Mouse (Mus musculus): Measurements from ENCODE around the gene Arl5a.

Gene Arl5a

DNA sequence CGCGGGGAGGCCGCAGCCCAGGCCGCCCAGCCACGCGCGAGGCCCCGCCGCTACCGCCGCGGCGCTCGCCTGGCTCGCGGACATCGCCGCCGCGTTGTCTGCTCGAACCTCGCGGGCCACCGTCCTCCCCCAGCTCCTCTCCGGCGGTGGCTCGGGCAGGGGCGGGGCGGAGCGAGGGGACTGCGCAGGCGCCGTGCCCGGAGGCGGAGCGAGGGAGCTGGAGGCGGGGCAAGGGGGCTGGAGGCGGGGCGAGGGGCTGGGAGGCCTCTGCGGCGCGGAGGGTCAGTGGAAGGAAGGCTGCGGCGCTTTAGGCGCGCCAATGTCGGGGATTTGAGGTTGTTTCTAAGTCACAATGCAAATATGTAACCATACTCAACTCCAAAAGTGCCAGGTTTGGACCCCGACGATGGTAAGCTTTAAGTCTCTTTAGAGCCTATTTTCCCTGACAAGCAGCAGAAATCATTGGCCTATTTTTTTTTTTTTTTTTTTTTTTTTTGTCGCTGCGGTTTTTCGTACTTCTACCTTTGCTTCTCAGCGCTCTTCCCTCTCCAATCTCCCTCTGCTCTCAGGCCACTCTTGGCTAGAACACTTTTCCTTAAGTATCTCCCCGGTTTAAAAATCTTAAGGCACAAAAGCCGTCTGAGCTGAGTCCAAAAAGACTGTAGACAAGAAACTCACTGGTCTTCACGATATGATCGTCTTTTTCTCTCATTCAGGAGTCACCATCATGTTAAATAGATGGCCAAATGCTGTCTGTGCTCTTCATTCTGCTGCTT, at the start of gene Arl5a:
TSS of gene Arl5a (minus strand) at position 155 of the 776 bp plus-strand sequence.
- DNase-seq (ENCODE audit: low read depth), result peak; percentile 65

DNA sequence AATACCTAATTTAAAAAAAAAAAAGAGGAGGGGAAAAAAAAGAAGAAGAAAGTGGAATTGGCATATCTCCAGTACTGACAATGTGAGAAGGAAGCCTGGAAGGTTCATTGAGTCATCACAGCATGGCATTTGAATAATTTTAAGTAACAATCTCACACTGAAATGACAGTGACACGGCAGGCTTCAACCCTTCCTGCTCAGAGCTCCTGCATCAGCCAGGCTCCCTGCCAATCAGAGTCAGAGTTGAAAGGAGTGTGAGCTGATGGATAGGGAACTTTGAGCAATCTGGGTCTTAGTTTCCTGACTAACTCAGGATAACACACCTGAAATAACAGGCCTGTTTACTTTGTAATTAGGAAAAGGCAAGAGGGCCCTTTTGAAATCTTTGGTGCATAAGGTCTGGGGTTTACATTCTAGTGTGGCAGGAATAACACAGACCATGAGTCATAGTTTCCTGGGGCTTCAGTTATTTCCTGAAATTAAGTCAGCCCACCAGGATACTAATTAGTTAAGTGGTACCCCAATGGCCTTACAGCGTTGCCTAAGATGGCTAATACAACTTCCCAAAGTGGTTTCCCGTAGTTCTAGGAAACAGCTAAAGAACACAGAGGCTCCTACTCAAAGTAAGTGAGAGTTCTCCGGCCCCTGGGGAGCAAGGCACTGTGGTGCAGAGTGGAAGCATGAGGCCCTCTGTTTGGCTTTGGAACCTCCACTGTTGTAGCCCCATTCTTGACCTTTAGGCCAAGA, 47.0 kb upstream of the Arl5a start:
- no peak for DNase-seq (ENCODE audit: low read depth)

DNA sequence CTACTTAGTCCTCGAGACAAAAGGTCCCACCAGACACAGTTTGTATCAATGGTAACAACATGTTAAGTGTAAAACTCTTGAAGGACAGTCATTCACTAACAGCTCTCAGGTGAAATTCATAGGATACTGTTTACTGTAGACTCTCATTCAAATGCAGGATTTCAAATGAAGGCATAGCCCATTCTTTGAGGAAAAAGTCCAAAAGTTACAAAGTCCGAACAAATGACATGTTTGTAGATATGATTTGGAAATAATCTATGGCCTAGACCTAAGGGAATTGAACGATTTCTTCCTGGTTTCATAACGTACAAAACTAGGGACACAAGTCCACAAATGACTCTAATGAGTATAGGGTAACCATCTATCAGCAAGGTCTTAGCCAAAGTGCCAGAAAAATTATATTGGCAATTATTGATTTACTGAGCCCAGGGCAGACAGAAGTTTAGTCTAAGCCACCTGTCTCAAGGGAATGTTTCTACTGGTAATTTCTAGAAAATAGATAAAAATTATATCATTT, 45.4 kb upstream of the Arl5a start:
- no peak for DNase-seq (ENCODE audit: low read depth)

DNA sequence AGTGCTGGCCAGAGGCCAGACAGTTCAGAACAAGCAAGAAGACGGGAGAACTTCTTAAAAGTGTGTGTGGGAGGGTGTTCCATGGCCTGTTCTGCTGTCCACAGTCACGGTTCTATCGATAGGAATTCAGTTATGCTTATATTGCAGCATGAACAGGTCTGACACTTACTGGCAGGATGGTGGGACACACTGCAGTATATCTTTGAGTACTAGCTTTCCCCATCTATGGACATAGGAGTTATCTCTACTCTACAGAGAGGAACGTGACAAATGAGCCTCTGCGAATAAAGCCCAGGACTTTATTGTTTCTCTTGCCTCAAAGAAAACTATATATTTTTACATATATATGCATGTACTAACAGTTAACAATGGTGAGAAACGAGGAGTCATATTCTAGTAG, 42.9 kb upstream of the Arl5a start:
- no peak for DNase-seq (ENCODE audit: low read depth)

DNA sequence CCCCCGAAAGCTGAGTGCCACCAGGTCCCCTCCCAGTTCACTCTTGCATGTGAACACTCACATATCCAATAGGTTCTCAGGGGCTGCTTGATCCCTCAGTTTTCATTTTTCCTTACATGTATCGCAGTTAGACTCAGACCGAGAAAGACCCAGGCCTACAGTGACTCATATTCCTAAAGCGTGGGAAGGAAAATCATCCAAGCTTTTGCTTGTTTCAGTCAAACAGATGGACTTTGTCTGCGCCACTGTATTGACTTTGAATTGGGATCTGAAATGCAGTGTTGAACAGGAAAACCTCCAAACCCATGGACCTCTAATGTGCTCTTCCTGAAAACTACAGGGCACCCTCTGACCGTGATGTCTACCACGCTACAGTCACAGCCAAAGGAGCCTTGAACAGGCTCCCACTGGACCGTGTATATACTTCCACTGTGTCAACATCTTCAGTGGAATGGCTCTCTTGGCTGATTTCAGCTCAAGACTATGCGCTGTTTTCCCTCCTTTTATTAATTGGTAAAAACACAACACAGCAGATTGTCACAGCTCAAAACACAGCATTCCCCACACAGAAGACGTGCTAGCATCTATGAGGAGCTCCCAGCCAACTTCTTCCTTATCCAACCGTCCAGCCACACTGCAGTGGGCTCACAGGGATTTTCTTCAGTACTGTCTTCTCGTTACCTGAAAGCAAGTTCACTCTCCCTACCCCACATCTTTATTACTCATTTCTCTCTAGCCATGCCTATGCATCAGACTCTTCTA, 36.7 kb upstream of the Arl5a start:
- no peak for DNase-seq (ENCODE audit: low read depth)

DNA sequence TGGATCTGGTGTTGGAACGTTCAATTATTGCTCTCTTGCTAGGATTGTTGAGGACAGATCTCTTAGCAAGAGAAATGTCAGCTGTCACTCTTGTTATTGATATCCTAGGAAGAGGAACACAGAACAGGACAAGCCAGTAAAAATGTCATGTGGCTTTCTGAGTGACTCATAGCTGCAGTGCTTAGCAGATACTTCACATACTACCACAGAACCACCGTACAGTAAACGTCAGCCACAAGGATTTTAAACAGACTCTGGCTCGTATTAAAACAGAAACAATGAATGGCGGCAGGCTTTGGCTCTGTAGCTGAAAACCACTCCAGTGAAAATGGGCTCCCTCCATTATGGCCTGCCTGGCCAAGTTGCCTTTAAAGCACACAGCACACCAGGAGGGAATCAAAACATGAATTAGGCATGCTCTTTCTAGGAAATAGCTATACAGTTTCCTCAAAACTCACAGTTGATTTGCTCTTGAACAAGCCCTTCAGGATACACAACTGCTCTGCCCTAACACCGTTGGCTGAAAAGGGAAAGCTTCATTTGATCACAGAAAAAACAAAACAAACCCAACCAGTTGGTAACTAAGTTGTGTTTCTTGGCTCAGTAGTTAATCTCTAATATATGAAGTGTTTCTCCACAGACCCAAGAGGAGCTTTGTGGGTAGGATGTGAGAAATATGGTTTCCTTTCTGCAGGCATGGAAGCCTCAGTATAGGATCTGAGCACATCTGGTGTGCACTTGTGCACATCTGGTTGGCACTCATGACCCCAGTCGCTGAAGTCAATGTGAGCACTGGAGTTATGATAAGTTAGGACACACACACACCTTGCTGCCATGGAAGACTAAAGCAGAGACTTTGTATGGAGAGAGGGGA, 31.1 kb upstream of the Arl5a start:
- DNase-seq (ENCODE audit: low read depth), result no peak

DNA sequence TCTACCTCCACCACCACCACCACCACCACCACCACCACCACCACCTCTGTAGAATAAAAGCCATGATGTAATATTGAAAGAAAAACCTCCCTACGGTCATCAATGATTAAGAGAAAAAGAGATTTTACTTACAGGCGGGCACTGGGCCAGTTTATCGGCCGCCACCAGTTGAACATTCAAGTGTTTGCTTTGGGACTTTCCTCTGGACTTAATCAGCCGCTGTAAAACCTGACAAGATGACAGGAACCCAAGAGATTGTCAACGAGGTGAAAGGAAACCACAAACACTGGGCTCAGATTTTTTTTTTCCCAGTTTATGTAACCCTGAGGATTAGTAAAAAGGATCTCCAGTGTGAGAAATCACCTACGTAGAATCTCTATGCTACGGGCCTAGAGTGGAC, 25.1 kb upstream of the Arl5a start:
- no peak for DNase-seq (ENCODE audit: low read depth)

DNA sequence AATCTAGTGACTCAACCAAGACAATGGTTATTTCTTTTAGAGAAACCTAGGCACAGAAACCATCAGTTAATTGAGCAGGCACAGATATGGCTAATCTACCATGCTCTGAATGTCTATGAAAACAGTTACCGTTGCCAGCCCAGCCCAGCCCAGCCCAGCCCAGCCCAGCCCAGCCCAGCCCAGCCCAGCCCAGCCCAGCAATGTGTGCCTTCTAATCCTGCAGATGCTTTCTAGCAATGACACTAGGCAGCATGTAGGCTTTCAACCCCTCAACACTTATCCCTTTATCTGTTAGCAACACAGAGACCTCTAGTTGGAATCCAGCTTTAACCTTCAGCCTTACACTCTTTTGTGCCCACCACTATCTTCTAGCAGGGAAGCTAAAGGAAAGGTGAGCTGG, 24.2 kb upstream of the Arl5a start:
- DNase-seq (ENCODE audit: low read depth), result no peak

DNA sequence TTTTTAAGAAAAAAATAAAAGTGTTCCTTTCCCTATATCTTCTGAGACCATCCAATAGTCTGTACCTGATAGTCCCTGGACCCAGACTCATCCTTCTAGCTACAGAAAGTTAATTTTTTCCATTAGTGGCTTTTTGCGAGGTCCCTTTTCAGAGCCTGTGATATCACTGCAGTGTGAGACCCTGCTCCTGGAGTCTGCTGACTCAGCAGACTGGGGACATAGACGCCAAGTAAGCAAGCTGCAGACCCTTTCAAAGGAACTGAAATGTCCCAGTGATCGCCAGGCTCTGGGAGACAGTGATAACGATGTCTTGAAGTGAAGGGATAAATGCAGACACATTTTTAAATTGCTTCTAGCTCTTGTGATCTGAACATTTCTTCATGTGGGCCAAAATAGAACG, 21.9 kb upstream of the Arl5a start:
- no peak for DNase-seq (ENCODE audit: low read depth)

DNA sequence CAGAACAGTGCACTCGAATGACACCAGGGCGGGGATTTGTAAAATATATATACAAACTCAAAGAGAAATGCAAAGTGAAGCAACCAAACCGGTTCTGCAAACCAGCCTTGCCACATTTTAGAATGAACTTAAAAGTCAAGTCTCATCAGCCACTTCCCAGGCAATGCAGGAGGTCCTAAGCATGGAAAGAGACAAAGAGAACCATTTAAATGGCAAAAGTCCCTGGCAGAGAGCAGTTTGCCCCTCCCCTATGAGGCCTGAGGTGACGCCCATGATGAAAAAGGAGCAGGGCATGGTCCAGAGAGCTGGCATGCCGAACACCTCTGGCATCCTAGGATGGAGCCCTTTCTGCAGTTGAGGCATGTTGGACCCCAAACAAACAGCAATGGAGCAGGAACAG, 17.4 kb upstream of the Arl5a start:
- no peak for DNase-seq (ENCODE audit: low read depth)

DNA sequence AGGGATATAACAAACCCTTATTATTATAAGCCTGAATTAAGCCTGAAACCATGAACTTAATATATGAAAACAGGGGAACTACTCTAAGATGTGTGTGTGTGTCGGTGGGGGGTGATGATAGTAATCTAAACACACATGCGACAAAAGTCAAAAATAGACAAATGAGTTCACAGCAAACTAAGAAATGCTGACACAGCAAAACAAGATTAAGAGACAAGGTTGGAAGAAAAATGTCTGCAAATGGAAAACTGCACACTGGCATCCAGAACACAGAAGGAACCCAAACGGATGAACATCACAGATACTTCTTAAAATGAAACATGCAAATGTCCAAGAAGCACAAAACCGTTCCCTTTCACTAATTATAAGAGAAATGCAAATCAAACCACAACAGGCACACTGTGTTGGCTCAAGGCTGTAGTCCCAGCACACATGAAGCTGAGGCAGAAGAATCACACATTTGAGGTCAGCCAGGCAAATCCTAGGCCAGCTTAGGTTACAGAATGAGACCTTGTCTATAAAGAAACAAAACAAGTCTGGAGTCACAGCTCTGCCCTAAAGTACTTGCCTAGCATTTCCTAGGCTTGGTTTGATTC, 15.8 kb upstream of the Arl5a start:
- DNase-seq (ENCODE audit: low read depth), result no peak

DNA sequence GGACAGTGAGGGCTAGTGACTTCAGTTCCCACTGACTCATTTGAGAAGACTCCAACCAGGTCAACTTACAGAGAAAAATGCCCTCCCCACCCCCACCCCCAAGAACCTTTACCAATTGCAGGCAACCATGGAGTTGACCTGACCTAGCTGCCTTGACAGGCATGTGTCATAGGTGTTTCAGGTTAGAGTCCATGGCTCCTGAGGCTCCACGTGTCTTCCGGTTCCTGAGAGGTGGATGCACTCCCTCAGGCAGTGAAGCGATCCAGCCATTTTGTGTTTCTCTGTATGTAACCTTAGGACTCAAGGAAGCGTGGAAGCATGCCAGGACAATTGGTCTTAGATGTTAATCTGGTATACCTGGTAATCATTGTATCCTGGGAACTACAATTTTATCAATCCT, 13.7 kb upstream of the Arl5a start:
- no peak for DNase-seq (ENCODE audit: low read depth)

DNA sequence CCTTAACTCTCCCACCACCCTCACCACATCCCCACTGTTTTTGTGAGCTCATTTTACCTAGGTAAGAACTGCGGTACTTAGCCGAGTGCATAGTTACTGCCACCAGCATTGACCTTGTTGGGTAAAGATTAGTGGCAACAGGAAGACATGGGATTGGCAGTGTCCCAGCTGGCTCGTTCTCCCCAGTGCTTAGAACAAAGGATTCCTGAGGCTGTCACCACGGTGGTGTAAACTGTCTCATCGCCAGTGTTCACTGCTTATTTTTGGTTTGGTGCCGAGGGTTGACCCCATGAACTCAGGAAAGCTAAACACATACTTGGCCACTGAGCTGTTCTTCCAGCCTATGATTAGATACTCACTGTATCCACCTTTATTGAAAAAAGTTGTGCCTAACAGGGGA, 13.3 kb upstream of the Arl5a start:
- DNase-seq (ENCODE audit: low read depth), result no peak

DNA sequence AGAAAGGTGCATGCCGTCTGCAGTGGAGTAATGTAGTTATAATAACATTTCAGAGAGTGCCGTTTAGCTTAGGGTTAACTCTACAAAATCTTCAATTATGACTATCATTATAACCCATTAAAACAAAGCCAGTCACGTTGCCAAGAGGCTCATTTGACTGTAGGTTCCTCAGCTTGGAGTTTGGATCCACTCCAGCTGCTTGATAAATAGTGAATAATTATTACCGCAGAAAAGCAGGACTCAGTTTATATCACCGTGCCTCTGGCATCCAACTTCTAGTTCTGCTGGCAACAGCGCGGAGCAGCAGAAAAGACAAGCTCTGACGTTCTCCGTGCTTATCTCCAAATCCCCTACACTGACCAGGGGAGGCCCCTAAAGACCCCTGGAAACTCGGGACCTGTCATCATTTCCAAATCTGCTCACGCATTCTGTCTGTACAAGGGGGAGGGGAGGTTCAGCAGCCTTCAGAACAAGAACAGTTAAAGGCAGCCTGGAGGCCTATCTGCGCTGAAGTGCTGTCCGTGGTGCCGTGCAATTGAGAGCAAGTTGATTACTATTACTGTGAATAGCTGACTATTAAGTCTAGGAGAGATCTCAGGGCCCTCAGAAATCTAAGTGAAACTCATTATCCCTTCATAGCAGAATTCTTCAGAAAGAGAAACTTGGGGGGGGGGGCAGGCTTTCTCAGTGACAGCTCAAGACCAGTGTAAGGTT, 11.4 kb upstream of the Arl5a start:
- no peak for DNase-seq (ENCODE audit: low read depth)

DNA sequence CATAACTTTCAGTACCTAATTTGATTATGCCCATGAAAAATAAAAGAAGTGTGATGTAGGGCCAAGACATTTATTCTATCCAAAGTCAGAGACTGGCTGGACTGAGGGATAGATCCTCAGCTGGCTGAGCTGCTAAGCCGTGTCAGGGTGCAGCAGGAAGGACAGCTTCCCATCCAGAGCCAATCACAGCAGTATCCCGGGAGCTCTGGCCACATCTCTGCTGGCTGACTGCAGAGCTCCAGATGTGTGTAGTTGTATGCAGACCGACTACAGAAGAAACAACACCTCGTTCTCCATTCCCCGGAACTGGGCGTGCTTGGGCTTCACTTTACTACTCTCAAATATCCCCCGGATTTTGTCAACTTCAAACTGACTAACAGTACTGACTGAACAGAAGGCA, 8.7 kb upstream of the Arl5a start:
- no peak for DNase-seq (ENCODE audit: low read depth)

DNA sequence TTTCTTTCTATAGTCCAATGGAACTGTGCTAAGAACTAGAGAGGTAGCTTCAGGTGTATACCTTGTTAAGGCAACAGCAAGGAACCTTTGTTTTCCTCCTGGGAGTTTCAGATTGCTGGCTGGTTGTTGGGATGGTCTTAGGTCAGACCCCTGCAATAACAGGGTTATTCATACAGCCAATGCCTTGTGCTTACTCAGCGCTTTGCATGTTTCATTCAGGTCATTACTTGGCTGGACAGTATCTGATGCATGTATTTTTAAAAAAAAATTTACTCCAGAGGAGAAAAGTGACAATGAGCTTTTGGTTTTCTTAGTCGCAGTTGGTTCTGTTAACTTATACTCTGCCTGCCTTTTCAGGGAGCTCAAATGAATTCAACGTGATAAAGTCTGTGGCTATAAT, 2.7 kb upstream of the Arl5a start:
- no peak for DNase-seq (ENCODE audit: low read depth)

DNA sequence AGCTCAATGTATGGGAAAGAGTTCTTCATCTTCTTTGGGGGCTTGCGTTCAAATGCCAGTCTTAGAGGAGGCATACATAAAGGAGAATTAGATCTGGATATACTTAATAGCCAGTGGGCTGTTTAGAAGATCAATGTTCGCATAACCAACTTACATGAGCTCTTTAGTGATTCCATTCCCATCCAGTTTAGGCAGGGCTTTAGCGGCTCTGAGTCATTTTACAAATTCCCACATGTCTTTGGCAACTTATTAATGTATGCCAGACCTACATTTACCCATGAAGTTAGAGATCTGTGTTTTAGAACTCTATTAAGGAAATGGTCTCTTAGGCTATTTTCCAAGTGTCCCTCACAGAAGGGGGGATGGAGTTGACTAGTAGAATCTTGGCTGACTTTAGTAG, 1.3 kb upstream of the Arl5a start:
- DNase-seq (ENCODE audit: low read depth), result no peak

DNA sequence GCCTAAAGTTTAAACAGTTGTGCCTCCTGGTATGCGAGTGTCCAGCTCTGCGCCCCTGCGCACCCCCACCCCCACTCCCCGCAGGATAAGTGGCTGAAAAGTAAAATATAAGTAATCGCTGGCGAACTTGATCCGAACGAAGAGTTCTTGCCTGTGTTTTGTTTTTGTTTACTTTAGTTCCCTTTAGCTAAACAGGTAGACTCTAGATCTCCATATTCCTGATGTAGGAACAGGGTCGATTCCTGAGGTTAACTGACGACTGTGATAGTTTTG, 758 bp upstream of the Arl5a start:
- no peak for DNase-seq (ENCODE audit: low read depth)

DNA sequence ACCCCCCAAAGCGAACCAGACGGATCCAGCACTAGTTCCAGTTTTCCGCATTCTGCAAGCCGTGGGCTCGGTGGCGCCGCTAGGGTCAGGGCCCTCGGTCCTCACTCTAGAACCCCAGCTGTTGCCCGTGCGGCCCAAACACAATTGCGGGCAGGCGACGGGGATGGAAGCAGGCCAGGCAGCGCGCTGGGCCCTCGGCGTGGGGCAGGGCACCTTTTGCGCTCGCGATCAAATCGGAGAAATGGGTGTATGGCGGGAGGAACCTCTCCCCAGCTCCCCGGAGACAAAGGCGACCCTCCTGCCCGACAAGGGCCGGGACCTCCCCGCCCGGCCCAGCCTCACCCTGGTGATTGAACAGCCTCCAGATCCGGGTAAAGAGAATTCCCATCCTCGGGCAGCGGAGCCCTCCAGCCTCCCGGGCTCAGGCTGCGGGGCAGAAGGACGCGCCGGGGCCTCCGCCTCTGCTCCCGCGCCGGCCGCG, 413 bp downstream of the Arl5a start:
- no peak for DNase-seq (ENCODE audit: low read depth)

DNA sequence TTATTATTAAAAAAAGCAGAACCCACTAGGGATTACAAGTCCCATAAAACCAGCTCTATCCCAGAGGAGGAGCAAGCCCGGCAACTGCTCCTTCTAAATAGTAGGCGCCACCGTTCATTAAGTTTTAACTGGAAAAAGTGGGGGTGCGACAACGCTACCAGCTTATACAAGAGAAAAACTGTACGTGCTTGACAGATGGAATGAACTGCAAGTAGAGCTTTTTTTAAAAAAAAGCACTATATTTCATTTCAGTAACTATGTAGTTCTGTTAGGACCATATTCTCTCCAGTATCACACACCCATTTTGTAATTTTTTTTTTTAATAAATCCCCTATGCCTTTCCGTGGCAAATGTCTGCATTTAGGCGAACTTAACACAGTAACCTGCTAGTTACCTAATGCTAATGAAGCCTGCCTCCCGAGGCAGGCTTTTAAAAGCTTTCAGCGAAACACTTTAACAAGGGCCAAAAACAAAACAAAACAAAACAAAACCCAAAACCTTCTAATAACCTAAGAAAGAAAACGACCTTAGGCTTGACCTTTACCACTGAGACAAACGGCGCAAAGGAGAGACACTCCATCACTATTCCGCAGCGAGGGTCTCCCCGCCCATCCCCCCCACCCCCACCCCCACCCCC, 972 bp downstream of the Arl5a start:
- DNase-seq (ENCODE audit: low read depth), result no peak

Measured in c-Kit-positive CD71-positive TER-119-negative erythroid progenitor cells, embryonic 14.5 days (primary cell).